Mouse (Mus musculus) kidney, embryonic 15.5 days (tissue): ENCODE results near the gene Pxylp1. TPM values are rescaled to one million over a fixed set of nuclear protein-coding genes. Genes with fewer than 3 reads are reported as not detected.

ENCODE experiments used
- ATAC-seq: fragments of 200-750 bp; cut with Nextera tagmentation; replicated peaks from 2 replicates; pipeline ENCODE4 v1.8.0; 2017; ENCODE audit warnings: moderate TSS enrichment; ENCODE audit not compliant: low FRiP score
- H3K27ac ChIP-seq: fragments of 300-500 bp; sonication (generic); 2 replicates; pipeline ENCODE4 v1.5.1; 2015; ENCODE audit warnings: mild to moderate bottlenecking, inconsistent platforms
- H3K27me3 ChIP-seq: fragments of 300-500 bp; sonication (generic); 2 replicates; pipeline ENCODE4 v1.6.1; 2015; ENCODE audit warnings: inconsistent platforms
- H3K36me3 ChIP-seq: fragments of 300-500 bp; sonication (generic); 2 replicates; pipeline ENCODE4 v1.6.1; 2015; ENCODE audit warnings: inconsistent platforms
- H3K4me1 ChIP-seq: fragments of 300-500 bp; sonication (generic); 2 replicates; pipeline ENCODE4 v1.6.1; 2015; ENCODE audit warnings: inconsistent platforms
- H3K4me2 ChIP-seq: fragments of 300-500 bp; sonication (generic); 2 replicates; pipeline ENCODE4 v1.6.1; 2015; ENCODE audit warnings: moderate library complexity, mild to moderate bottlenecking, inconsistent platforms
- H3K4me3 ChIP-seq: fragments of 300-500 bp; sonication (generic); replicated peaks from 2 replicates; pipeline ENCODE4 v1.5.1; 2015; ENCODE audit warnings: mild to moderate bottlenecking, inconsistent platforms
- H3K9ac ChIP-seq: fragments of 300-500 bp; sonication (generic); 2 replicates; pipeline ENCODE4 v1.6.1; 2015; ENCODE audit warnings: mild to moderate bottlenecking, inconsistent platforms
- H3K9me3 ChIP-seq: fragments of 300-500 bp; sonication (generic); replicated peaks from 2 replicates; pipeline ENCODE4 v1.6.1; 2016; ENCODE audit warnings: inconsistent platforms
- WGBS: fragments of 180-500 bp; shearing (Covaris S2); methylation state at CpG from one replicate; pipeline ENCODE4 v1.1.7; 2015; ENCODE audit warnings: mixed read lengths; 5-methylcytosine and 5-hydroxymethylcytosine counted together
- polyA plus RNA-seq: library from polyadenylated mRNA; unstranded; fragments of >200 nt; fragmentation: Nextera tagmentation; extraction: Ambion mirVana; gene quantifications from 2 replicates; pipeline ENCODE4 v1.2.1, GENCODE M21; 2015

The Pxylp1 gene
- polyA plus RNA-seq, 1 experiment from 2014 or later, result 17.0 TPM

DNA sequence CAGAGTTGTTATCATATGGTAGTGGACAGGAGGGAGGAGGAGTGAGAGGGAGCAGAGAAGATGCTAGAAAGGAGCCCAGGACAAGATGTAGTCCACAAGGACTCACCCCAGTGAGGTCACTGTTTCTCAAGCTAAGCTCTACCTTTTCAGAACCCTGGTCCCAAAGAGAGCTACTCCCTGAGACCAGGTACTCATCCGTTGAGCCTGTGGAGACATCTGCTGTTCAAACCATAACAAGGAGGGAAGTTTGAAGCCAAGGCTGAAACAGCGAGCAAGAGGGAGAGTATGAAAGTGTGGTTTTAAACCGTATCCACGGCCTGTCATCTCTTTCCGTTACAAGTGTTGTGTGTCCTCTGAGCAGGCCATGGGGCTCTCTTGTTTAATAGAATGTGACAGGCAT is 22.9 kb downstream of the Pxylp1 start:
- H3K9me3 ChIP-seq, result no peaks in the 10 kb centered on the region
- H3K36me3 ChIP-seq, result no peaks in the 10 kb centered on the region
- no peaks in the 10 kb centered on the region for H3K27me3 ChIP-seq
- ATAC-seq, result no peak
- no peak overlapping the region for H3K9ac ChIP-seq
- no peak overlapping the region for H3K4me3 ChIP-seq
- WGBS, result 92% methylated on average over 5 of the region's 5 CpGs
- H3K4me2 ChIP-seq, result no peak overlapping the region
- H3K27ac ChIP-seq, result no peak overlapping the region
- peaks cover 32% of the 10 kb centered on the region for H3K4me1 ChIP-seq

DNA sequence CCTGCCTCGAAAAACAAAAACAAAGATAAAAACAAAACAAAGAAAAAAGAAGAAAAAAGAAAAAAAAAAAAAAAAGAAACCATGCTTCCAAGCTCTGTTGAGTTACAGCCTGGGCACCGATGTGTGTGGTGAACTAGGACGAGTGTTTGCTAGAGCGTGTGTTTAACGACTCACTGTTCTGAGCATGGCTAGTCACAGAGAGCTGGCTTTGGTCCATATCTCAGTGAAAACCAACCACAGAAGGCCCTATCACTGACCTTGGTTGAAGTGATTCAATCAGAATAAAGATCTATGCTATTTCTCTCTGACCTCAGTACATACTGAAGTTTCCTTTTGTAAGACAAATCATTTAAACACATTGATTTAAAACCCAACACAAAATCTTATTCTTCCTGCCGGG is 23.9 kb downstream of the Pxylp1 start:
- no peak for ATAC-seq
- Histone ChIP-seq H3K4me3 (no peak overlapping the region), H3K27me3 (no peaks in the 10 kb centered on the region), H3K27ac (no peak overlapping the region), H3K36me3 (no peaks in the 10 kb centered on the region), H3K4me1 (peaks cover 35% of the 10 kb centered on the region), H3K4me2 (no peak overlapping the region), H3K9me3 (no peaks in the 10 kb centered on the region), H3K9ac (no peak overlapping the region)
- 66% methylated on average over 6 of the region's 6 CpGs for WGBS

DNA sequence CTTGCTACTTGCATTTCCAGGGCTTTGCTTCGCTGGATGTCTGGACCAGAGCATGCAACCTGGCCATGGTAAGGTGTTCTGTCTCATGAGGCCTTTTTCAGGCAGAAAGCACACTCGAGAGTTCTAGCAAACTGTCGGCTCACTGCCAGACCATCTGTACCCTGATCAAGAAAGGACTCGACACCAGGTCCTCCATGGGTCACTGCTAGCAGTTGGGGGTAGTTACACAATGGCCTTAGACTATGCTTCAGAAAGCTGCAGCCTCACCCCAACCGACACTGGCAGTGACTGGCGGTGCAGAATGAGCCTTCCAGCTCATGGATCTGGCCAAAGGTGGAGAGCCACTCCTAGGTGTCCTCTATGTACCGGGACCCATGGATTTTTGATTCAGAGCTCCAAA is 25.3 kb downstream of the Pxylp1 start:
- WGBS, result 51% methylated on average over 7 of the region's 7 CpGs
- no peak overlapping the region for H3K27ac ChIP-seq
- ATAC-seq, result no peak

DNA sequence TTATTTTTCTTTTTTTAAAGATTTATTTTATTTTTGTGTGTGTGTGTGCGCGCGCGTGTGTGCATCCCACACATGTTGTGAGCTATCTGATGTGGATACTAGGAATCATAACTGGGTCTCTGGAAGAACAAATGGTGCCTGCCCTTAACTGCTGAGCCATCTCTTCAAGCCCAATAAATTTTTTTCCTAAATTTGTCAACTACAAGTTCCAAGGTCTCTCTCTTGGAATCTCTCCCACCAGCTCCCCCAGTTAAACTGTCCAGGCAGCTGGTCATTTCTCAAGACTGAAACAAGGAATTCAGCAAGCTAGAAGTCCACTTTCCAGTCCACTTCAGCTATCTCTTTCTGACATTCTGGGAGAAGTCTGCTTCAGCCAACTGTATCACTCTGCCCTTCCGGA is 26.3 kb downstream of the Pxylp1 start:
- ATAC-seq, result no peak
- no peak overlapping the region for H3K4me2 ChIP-seq
- no peaks in the 10 kb centered on the region for H3K36me3 ChIP-seq
- no peaks in the 10 kb centered on the region for H3K9me3 ChIP-seq
- no peaks in the 10 kb centered on the region for H3K27me3 ChIP-seq
- no peak overlapping the region for H3K27ac ChIP-seq
- H3K9ac ChIP-seq, result no peak overlapping the region
- peaks cover 41% of the 10 kb centered on the region for H3K4me1 ChIP-seq
- no peak overlapping the region for H3K4me3 ChIP-seq
- WGBS, result 72% methylated on average over 5 of the region's 5 CpGs

More for the DNA sequence above, 25.3 kb downstream of the Pxylp1 start:
- Histone ChIP-seq H3K36me3 (no peaks in the 10 kb centered on the region), H3K27me3 (no peaks in the 10 kb centered on the region), H3K9ac (no peak overlapping the region), H3K4me3 (no peak overlapping the region), H3K4me2 (no peak overlapping the region), H3K4me1 (peaks cover 39% of the 10 kb centered on the region), H3K9me3 (no peaks in the 10 kb centered on the region)

DNA sequence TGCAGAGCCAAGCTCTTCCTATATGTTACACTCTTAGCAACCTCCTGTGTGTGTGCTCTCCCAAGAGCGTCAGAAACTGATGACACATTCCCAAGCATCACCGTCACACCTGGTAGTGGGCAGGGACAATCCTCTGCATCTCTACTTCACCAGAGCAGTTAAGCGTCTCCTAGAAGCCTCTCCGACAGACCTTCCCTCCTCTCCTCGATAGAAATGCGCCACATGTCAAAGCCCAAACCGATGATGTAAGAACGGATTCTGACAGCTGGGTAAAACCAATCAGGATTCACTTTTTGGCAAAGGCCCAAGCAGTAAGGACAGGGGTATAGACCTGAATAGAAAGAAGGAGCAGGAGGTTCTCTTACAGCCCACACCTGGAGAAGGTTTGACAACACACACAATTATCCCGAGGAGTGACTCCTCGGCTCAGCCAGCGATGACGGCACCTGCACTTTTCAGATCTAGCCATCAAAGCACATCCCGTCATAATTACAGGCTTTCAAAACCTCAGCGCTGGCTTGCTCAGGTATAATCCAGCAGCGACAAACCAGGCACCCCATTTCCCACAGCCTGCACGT is 26.9 kb downstream of the Pxylp1 start:
- H3K36me3 ChIP-seq, result no peaks in the 10 kb centered on the region
- H3K9ac ChIP-seq, result no peak overlapping the region
- H3K27me3 ChIP-seq, result no peaks in the 10 kb centered on the region
- ATAC-seq, result no peak
- WGBS, result 80% methylated on average over 16 of the region's 16 CpGs
- no peak overlapping the region for H3K27ac ChIP-seq
- H3K4me2 ChIP-seq, result no peak overlapping the region
- no peaks in the 10 kb centered on the region for H3K9me3 ChIP-seq
- peaks cover 41% of the 10 kb centered on the region for H3K4me1 ChIP-seq
- H3K4me3 ChIP-seq, result no peak overlapping the region

DNA sequence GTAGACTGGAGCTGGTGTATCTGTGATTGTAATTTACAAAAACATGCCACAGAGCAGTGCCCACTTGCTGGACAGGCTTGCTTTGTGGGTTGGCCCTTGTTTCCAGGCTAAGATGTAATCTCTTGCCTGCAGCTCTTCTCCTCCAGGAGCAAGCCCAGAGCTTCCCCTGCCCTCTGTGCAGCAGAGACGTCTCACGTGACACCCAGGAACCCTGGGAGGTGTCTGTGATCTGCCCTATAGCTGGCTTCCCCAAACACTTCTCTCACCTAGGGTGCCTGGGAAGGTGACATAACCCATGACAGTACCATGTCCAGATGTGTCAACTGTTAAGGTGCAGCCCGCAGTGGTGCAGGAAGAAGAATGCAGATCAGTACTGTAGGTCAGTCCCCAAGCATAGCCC is 28.9 kb downstream of the Pxylp1 start:
- no peaks in the 10 kb centered on the region for H3K27me3 ChIP-seq
- H3K4me2 ChIP-seq, result no peak overlapping the region
- H3K4me3 ChIP-seq, result no peak overlapping the region
- ATAC-seq, result no peak
- peak overlapping the region; percentile 51; the same call in 1 of the 2 replicates for H3K27ac ChIP-seq
- H3K9me3 ChIP-seq, result no peaks in the 10 kb centered on the region
- H3K36me3 ChIP-seq, result no peaks in the 10 kb centered on the region
- H3K4me1 ChIP-seq, result peaks cover 41% of the 10 kb centered on the region
- no peak overlapping the region for H3K9ac ChIP-seq
- 54% methylated on average over 3 of the region's 3 CpGs for WGBS

DNA sequence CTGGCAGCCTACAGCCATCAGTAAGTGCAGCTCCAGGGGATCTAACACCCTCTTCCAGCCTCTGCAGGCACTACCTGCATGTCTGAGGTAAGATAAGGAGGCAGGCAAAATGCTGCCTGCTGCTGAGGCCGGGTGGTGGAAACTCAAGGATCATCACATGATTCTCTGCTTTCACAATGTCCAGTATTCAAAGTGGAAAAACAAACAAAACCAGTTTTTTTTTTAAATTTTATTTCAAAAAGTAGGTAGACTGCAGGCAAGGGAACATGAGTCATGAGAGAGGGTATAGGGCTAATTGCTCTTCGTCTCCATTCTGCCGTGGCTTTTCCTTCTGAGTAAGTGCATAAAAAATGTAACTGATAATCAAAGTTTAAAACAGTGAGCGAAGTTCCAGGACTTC is 29.6 kb downstream of the Pxylp1 start:
- H3K4me3 ChIP-seq, result no peak overlapping the region
- no peaks in the 10 kb centered on the region for H3K27me3 ChIP-seq
- no peak overlapping the region for H3K4me2 ChIP-seq
- H3K4me1 ChIP-seq, result peaks cover 36% of the 10 kb centered on the region
- no peaks in the 10 kb centered on the region for H3K9me3 ChIP-seq
- H3K36me3 ChIP-seq, result no peaks in the 10 kb centered on the region
- no peak overlapping the region for H3K9ac ChIP-seq
- WGBS, result 58% methylated on average over 4 of the region's 4 CpGs
- H3K27ac ChIP-seq, result peak overlapping the region; percentile 51
- 0 out of 2 replicates have a peak, but pooled peaks have one; percentile 17 for ATAC-seq

DNA sequence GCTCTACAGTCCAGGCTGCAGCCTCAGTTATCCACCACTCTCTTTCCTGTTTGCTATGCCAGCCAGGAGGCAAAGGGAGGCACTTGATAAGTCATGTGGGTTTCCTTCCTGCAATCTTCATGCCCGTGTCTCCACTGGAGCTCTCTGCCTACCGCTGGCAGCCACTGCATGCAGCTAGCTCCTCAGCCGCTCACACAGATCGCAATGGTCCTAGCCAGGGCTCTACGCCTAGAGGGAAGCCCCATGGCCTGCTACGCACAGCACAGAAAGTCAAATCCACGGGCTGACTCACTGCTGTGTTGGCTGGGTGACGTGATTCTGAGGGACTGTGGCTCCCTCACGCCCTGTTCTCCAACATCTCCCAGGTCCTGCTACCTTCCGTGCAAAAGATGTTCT is 31.4 kb downstream of the Pxylp1 start:
- WGBS, result 82% methylated on average over 10 of the region's 10 CpGs
- Histone ChIP-seq H3K4me1 (peaks cover 20% of the 10 kb centered on the region), H3K4me2 (no peak overlapping the region), H3K9me3 (no peaks in the 10 kb centered on the region), H3K9ac (no peak overlapping the region), H3K27ac (no peak overlapping the region), H3K36me3 (no peaks in the 10 kb centered on the region), H3K4me3 (no peak overlapping the region), H3K27me3 (no peaks in the 10 kb centered on the region)
- no peak for ATAC-seq

DNA sequence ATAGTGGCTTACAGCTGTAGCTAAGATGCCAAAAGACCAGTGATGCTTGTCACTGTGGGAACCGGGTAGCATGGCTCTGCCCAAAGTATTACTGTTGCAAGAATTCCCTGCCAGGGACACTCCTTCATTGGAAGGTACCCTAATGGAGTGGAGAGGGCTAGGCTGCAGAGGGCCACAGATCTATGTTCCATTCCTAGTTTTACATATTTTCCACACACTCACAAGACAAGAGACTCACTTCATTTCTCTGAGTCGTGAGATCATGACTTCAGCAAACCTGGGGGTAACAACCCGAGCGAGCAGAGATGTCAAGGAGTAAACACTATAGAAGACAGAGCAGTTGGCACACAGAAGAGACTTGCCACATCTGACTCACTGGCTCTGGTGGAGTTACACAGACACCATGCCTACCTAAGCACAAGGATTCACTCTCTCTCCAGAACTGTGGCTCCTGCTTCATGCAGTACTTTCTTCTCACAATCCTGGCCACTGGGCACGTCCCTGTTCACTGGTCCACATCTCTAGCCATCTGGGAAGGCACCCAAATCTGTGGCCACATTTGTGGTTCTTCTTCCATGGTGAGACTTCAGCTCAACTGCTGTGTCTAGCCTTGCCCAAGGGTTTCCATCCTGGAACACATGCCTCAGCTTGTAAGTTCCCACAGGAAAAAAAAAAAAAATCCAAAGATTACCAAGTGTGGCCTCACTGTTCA is 31.9 kb downstream of the Pxylp1 start:
- H3K27ac ChIP-seq, result no peak overlapping the region
- 88% methylated on average over 5 of the region's 5 CpGs for WGBS
- no peak for ATAC-seq
- no peaks in the 10 kb centered on the region for H3K9me3 ChIP-seq
- H3K27me3 ChIP-seq, result no peaks in the 10 kb centered on the region
- H3K4me3 ChIP-seq, result no peak overlapping the region
- H3K9ac ChIP-seq, result no peak overlapping the region
- H3K36me3 ChIP-seq, result no peaks in the 10 kb centered on the region
- H3K4me2 ChIP-seq, result no peak overlapping the region
- peaks cover 17% of the 10 kb centered on the region for H3K4me1 ChIP-seq

DNA sequence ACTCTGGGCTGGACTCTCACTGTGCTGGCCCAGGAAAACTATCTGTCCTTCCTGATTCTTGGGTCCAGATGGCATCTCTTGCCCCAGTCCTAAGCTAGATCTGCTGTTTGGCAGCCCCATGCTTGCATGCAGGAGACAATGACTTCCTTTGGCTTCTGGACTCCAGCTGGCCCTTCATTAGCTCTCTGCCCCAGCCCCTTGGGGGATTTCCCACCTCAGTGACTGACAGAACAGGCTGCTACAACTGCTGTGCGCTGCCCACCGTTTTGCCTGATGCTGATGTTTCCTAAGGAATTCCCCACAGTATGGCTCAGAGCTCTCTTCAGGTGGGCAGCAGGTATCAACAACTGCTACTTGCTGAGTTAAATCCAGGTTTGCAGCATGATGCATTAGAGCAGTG is 33.4 kb downstream of the Pxylp1 start:
- Histone ChIP-seq H3K4me2 (no peak overlapping the region), H3K27me3 (no peaks in the 10 kb centered on the region), H3K27ac (no peak overlapping the region), H3K4me1 (peaks cover 8% of the 10 kb centered on the region), H3K4me3 (no peak overlapping the region), H3K9me3 (no peaks in the 10 kb centered on the region), H3K36me3 (no peaks in the 10 kb centered on the region), H3K9ac (no peak overlapping the region)
- ATAC-seq, result no peak
- 60% methylated on average over 2 of the region's 2 CpGs for whole genome bisulfite sequencing

DNA sequence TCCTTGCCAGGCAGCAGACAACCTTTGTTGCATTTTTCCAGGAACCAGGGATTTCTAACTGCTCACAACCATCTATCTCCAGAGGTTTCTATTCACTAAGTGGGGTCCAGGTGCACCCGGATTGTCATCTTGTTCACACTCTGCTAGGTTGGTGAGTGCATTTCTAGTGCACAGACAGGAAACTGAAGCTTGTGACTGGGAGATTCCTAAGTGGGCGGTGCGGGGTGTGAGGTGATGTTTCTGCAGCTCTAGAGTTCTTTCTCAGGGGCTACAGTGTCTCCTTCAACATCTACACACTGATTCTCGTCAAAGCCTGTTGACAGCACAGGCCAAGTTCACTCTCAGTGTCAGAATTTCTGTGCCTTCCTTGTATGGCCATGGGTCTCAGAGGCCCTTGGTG is 34.6 kb downstream of the Pxylp1 start:
- Histone ChIP-seq H3K4me1 (0 out of 2 replicates have a peak, but pooled peaks cover 3% of the 10 kb centered on the region), H3K36me3 (no peaks in the 10 kb centered on the region), H3K9ac (no peak overlapping the region), H3K9me3 (no peaks in the 10 kb centered on the region), H3K27ac (no peak overlapping the region), H3K4me3 (no peak overlapping the region), H3K4me2 (no peak overlapping the region), H3K27me3 (no peaks in the 10 kb centered on the region)
- ATAC-seq, result no peak
- WGBS, result 86% methylated on average over 4 of the region's 4 CpGs

DNA sequence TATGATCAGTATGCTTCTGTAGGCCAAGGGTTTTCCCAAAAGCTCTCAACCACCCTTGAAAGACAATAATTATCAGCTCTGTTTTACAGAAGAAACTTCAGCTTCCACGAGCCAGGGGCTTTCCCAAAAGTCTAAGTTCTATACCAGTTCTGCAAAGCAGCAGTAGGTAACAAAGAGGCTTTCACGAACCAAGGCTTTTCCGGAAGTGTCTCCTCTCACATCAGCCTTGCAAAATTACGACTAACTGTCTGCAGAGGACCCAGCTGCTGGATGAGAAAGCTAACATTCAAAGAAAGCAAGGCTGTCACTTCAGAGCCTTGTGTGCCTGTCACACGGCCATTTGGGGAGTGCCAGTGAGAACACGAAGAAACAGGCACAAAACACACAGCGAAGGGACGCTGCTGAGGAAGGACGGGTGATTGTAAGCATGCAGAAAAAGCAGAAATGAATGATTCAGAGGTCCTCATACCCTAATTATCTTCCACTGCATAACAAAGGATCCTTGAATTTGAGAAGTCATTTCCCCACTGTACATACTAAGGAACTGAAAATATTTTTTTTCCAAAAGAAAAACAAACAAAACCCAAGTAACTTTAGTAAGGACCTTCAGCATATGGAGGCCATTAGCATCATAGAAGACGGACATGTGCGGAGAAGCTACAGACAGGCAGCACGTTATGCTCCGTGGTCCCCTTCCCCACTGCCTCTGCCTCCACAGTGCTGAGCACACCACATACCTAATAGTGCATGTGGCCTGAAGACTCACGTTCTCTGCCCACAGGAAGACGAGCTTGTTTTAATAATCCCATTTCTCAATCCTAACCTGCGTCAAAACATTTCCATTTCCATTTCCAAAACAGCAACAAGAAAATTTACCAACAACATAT is 38.9 kb downstream of the Pxylp1 start:
- Histone ChIP-seq H3K4me3 (no peak overlapping the region), H3K9ac (no peak overlapping the region), H3K4me2 (no peak overlapping the region), H3K27me3 (no peaks in the 10 kb centered on the region), H3K27ac (no peak overlapping the region), H3K9me3 (no peaks in the 10 kb centered on the region), H3K36me3 (no peaks in the 10 kb centered on the region), H3K4me1 (no peaks in the 10 kb centered on the region)
- WGBS, result 73% methylated on average over 16 of the region's 16 CpGs
- no peak for ATAC-seq
